Mouse (Mus musculus) heart, adult 2 months (tissue): ENCODE measurements around the gene Lgr4. TPM values are rescaled to one million over a fixed set of nuclear protein-coding genes. Genes with fewer than 3 reads are reported as not detected.

Source experiments
- DNase-seq, 2 experiments: peaks; one replicate each; pipeline ENCODE4 v3.0.0; 2021
- H3K27ac ChIP-seq: fragments of 200-600 bp; 2 replicates; pipeline ENCODE4 v1.8.1; 2022
- H3K27me3 ChIP-seq: fragments of 200-500 bp; 2 replicates; pipeline ENCODE4 v1.6.1; 2012; ENCODE audit warnings: mild to moderate bottlenecking, low read length, inconsistent platforms, mixed read lengths; ENCODE audit not compliant: control insufficient read depth, insufficient read depth
- H3K36me3 ChIP-seq: fragments of 200-500 bp; 2 replicates; pipeline ENCODE4 v1.6.1; 2012; ENCODE audit warnings: low read length, inconsistent platforms; ENCODE audit not compliant: control insufficient read depth, insufficient read depth
- H3K4me1 ChIP-seq: fragments of 200-500 bp; 2 replicates; pipeline ENCODE4 v1.6.1; 2011; ENCODE audit warnings: low read length; ENCODE audit not compliant: control insufficient read depth, insufficient read depth
- H3K4me3 ChIP-seq: fragments of 200-600 bp; 2 replicates; pipeline ENCODE4 v1.8.1; 2022
- H3K79me2 ChIP-seq: fragments of 200-500 bp; replicated peaks from 2 replicates; pipeline ENCODE4 v1.6.1; 2012; ENCODE audit warnings: mild to moderate bottlenecking, inconsistent platforms, low read length, moderate library complexity, mixed read lengths; ENCODE audit not compliant: control insufficient read depth, insufficient read depth
- H3K9ac ChIP-seq: fragments of 200-500 bp; 2 replicates; pipeline ENCODE4 v1.6.1; 2012; ENCODE audit warnings: low read depth, mild to moderate bottlenecking, control low read depth, inconsistent platforms, low read length, mixed read lengths
- CTCF ChIP-seq: fragments of 200-600 bp; IDR thresholded peaks from 2 replicates; pipeline ENCODE4 v1.8.1; 2022; ENCODE audit warnings: antibody characterized with exemption, mild to moderate bottlenecking, moderate library complexity
- EP300 ChIP-seq: fragments of 200-500 bp; IDR thresholded peaks from 2 replicates; pipeline ENCODE4 v1.6.1; 2011; ENCODE audit warnings: low read depth, low read length, control low read depth; ENCODE audit not compliant: insufficient read depth
- POLR2A ChIP-seq: fragments of 200-500 bp; IDR thresholded peaks from 2 replicates; pipeline ENCODE4 v1.6.1; 2011; ENCODE audit warnings: mild to moderate bottlenecking, low read depth, low read length, control low read depth; ENCODE audit not compliant: insufficient read depth
- WGBS: fragments of 180-500 bp; shearing (Covaris S2); methylation state at CpG from one replicate; pipeline ENCODE4 v1.1.7; 2018; 5-methylcytosine and 5-hydroxymethylcytosine counted together
- intact Hi-C: fragments of 180-260 bp; cut with DNase I; formaldehyde crosslinking; loops from one replicate; pipeline ENCODE4 v1.15.1; 2025
- polyA plus RNA-seq: library from polyadenylated mRNA; depleted of rRNA; stranded (reverse); fragments of >200 nt; gene quantifications from 2 replicates; pipeline ENCODE4 v1.2.3, GENCODE M21; 2012; rRNA removed
- total RNA-seq, 2 experiments: library from RNA; stranded (reverse); gene quantifications; 2 replicates each; pipeline ENCODE4 v1.2.3; 2021

Lgr4 gene
- total and polyA plus RNA-seq, 3 experiments: 13.5 to 23.7 (median 22.1) TPM

DNA sequence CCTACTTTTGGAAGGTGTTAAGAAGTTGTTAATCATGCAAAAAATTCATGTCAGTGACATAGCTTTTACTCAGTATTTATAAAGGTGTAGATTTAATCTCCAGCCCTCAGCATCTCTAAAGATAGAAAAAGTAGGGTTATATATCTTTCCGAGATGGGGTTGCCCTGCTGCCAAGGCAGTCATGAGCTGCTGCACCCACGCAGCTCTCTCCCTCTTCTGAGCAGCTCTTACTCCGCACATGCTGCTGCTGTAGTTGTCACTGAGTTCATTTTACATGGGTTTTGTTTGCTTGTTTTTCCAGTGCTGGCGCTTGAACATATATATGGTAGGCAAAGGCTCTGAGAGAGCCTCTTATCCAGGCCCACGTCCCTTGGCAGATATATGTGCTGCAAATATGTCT lies 120.9 kb downstream of the Lgr4 start:
- 88% methylated on average over 5 of the region's 5 CpGs for WGBS
- Histone ChIP-seq H3K4me3 (no peak overlapping the region), H3K27ac (no peak overlapping the region), H3K36me3 (no peaks in the 10 kb centered on the region; the same call in 1 of the 2 replicates), H3K4me1 (no peaks in the 10 kb centered on the region), H3K79me2 (no peaks in the 10 kb centered on the region), H3K27me3 (no peaks in the 10 kb centered on the region), H3K9ac (no peak overlapping the region)
- intact Hi-C loops: no loop called here
- DNase-seq: no peak
- TF ChIP-seq CTCF (no peak), POLR2A (no peak), EP300 (no peak)

DNA sequence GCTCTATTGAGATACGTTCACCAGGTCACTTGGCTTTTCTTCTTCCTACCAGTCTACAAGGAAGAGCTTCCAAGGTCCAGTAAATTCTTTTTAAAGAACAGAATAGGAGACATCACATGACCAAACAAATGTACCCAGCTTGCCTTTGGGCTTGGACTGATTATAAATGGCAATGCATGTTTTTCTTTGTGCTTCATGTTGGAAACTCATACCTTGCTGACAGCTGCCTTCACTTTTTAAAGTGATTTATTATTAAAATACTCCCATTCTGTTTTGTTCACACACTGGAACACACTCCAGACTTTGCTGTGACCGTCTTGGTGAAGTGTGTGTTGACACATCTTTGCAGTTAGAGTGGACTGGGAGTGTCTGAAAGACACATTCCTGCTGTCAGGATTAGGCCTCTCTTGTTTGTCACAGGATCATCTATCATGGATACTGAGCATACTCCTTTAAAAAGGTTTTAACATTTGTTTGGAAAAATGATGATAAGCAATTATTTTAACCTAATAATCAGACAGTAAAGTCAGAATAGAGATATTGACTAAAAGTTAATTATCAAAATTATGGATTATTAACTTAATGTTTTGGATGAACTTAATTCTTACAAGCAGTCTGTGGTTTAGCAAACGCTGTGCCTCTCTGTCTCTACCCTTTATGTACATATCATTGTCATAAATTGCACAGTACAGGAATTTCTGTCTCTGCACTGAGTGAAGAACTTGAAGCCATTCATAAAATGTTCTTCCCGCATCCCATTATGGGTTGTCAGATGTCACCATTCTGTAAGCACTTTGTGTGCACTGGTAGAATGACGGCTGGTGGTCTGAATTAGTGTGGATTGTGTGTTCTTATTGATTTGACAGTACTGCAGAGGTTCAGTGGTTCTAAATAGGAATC lies 125.7 kb downstream of the Lgr4 start:
- TF ChIP-seq EP300 (no peak), CTCF (no peak), POLR2A (no peak)
- Histone ChIP-seq H3K4me1 (no peaks in the 10 kb centered on the region), H3K79me2 (no peaks in the 10 kb centered on the region), H3K27me3 (no peaks in the 10 kb centered on the region), H3K9ac (no peak overlapping the region), H3K4me3 (no peak overlapping the region), H3K27ac (no peak overlapping the region), H3K36me3 (no peaks in the 10 kb centered on the region; the same call in 1 of the 2 replicates)
- no peak for DNase-seq
- intact Hi-C loops: no loop called here
- 77% methylated on average over 5 of the region's 5 CpGs for WGBS

DNA sequence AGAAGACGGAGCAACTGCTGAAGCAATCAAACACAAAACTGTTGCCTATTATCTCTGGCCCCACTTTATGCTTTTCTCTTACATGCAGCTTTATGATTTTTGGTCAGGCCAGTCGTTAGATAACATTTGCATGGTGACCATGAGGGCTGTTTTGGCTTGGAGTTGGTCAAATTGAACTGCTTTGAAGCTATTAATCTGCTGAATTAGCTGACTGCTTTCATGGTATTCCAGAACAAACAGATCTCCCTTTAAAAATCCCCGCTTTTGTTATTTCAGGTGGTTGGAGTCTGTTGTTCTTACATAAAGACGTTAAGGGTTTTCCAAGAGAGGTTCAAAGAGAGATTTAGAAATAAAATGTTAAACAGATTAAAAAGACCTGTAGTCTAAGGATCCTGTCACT lies 141.0 kb downstream of the Lgr4 start:
- H3K36me3 ChIP-seq: no peaks in the 10 kb centered on the region
- no peak for DNase-seq
- H3K27me3 ChIP-seq: no peaks in the 10 kb centered on the region
- H3K9ac ChIP-seq: no peak overlapping the region
- 72% methylated on average over 4 of the region's 4 CpGs for WGBS
- no peak overlapping the region for H3K4me3 ChIP-seq
- no peak for TF ChIP-seq EP300
- no peak for TF ChIP-seq CTCF
- no peak for TF ChIP-seq POLR2A
- no peak overlapping the region for H3K27ac ChIP-seq
- no peaks in the 10 kb centered on the region for H3K79me2 ChIP-seq
- intact Hi-C loops: no loop called here
- H3K4me1 ChIP-seq: no peaks in the 10 kb centered on the region

DNA sequence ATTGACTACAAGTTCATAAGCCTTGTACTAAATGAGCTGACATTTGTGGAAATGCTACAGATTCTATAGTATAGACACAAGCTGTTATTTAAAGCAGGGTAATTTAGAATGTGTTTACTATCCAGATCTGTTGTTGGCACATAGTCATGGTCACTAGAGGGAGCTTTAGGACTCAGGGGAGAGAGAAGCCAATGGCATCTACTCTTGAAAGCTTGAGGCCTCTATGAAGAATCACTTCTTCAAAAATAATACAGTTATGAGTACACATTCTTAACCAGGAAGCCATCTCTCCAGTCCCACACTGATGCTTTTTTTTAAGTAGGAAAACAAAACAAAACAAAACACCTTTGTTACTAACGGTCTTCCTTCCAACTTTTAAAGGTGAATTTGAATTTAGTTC lies 145.7 kb downstream of the Lgr4 start:
- intact Hi-C loops: loop anchor here (1.0 to 5.0 kb wide), 2 partner anchors 142 to 156 kb away; no protein-coding TSS in a partner anchor
- Histone ChIP-seq H3K4me3 (no peak overlapping the region), H3K27ac (no peak overlapping the region), H3K9ac (no peak overlapping the region), H3K27me3 (no peaks in the 10 kb centered on the region), H3K36me3 (no peaks in the 10 kb centered on the region), H3K79me2 (no peaks in the 10 kb centered on the region), H3K4me1 (no peaks in the 10 kb centered on the region)
- no peak for DNase-seq
- TF ChIP-seq POLR2A (no peak), CTCF (peak; percentile 71), EP300 (no peak)
- WGBS: 92% methylated on average over 1 of the region's 1 CpGs

Other genes starting within 250 kb of the Lgr4 start
- 1 to 10 TPM; 3.0 to 7.4 TPM for gene Bdnf, start 242.9 kb upstream of the Lgr4 start, total RNA-seq
- 1.4 and 1.5 TPM in 2 replicates for gene Bdnf, start 242.9 kb upstream of the Lgr4 start, polyA plus RNA-seq
- 10 to 100 TPM; 43.3 to 43.6 TPM for gene Lin7c, start 26.8 kb upstream of the Lgr4 start, total RNA-seq
- 6.9 and 15.6 TPM in 2 replicates for gene Lin7c, start 26.8 kb upstream of the Lgr4 start, polyA plus RNA-seq
- 1 to 10 TPM; 4.1 to 4.6 TPM for gene Ccdc34, start 100.2 kb downstream of the Lgr4 start, total RNA-seq
- gene Ccdc34, start 100.2 kb downstream of the Lgr4 start, polyA plus RNA-seq: 1.8 and 2.3 TPM in 2 replicates